Mouse (Mus musculus) inflammation-experienced regulatory T-cells, adult 6 months (primary cell): ENCODE measurements at regions not wholly inside any gene's neighbourhood (a gene's known extent, or its start where the extent isn't known, plus 50 kb on each side); places are given as distances from the start of the nearest gene placed in this dataset.

Experiments
- ATAC-seq: one replicate; pipeline ENCODE4 v1.8.0; 2017

DNA sequence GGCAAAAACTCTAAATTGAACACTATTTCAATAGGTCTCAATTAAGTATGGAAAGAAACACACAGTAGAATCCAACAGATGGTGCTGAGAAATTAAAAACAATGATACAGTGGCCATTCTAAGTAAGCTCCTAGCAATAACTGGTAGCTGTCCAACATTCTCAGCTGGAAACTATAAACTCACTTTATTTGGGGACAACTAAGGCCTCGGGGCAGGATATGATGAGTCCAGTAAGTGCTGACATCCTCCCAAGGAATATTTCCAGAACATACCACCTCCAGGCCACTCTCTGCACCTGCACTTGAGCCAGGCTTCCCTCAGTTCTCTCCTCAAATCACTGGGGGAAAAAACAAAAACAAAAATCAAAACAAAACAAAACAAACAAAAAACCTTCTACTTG lies 53.7 kb upstream of the Ank start:
- no peak for ATAC-seq

DNA sequence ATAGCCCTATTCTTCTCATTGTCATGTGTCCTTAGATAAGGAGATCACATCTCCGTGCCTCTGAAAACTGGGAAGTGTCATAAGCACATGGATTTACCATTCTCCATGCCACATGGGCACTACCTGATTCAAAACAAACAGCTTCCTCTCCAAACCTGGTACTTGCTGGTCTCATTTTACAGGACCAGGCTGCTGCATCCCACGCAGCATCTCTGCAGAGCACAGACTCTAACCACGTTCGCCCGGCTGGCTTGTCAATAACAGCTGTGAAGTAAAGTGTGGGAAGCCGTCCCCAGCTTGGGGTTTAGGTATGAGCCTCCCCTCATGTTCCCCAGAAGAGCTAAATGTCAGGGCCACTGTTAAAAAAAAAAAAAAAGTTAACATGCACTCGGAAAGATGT lies 53.0 kb upstream of the Ank start:
- no peak for ATAC-seq

DNA sequence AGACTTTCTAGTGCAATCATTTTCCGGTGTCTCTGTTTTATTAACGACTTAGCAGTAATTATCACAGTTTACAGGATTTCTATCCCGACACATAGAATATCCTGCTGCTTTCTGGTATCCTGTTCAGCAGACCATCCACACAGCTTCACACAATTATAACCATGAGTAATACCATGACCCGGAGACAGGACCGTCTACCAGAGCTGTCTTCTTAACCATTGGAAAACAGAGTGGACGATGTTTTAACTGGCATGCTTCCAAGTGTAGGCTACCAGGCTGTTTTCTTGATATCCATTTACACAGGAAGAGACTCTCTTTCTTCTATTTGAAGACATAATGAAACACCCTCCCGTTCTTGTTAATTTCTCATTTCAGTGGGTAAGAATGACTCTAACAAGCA lies 51.7 kb upstream of the Ank start:
- no peak for ATAC-seq
